Mouse (Mus musculus) liver, postnatal 0 days (tissue): ENCODE data around the gene Abcf2. TPM values are rescaled to one million over a fixed set of nuclear protein-coding genes. Genes with fewer than 3 reads are reported as not detected.

Source experiments
- ATAC-seq: fragments of 200-750 bp; cut with Nextera tagmentation; 2 replicates; pipeline ENCODE4 v1.8.0; 2017; ENCODE audit warnings: mild to moderate bottlenecking, moderate library complexity
- DNase-seq: peaks from one replicate; pipeline ENCODE4 v3.0.0-alpha.2; 2016
- H3K27ac ChIP-seq: fragments of 300-500 bp; sonication (generic); 2 replicates; pipeline ENCODE4 v1.5.1; 2014; ENCODE audit warnings: antibody characterized with exemption, moderate library complexity, mild to moderate bottlenecking, low read depth
- H3K27me3 ChIP-seq: fragments of 300-500 bp; sonication (generic); 2 replicates; pipeline ENCODE4 v1.6.1; 2014; ENCODE audit warnings: low read length, control low read depth, mixed read lengths; ENCODE audit not compliant: insufficient read depth
- H3K36me3 ChIP-seq: fragments of 300-500 bp; sonication (generic); replicated peaks from 2 replicates; pipeline ENCODE4 v1.6.1; 2014; ENCODE audit warnings: mild to moderate bottlenecking, control low read depth, low read length, moderate library complexity, mixed read lengths; ENCODE audit not compliant: insufficient read depth
- H3K4me1 ChIP-seq: fragments of 300-500 bp; sonication (generic); 2 replicates; pipeline ENCODE4 v1.6.1; 2014; ENCODE audit warnings: antibody characterized with exemption, mild to moderate bottlenecking, control low read depth; ENCODE audit not compliant: insufficient read depth
- H3K4me2 ChIP-seq: fragments of 300-500 bp; sonication (generic); 2 replicates; pipeline ENCODE4 v1.6.1; 2014; ENCODE audit warnings: low read depth, mild to moderate bottlenecking, low read length, moderate library complexity, mixed read lengths
- H3K4me3 ChIP-seq: fragments of 300-500 bp; sonication (generic); 2 replicates; pipeline ENCODE4 v1.5.1; 2014; ENCODE audit warnings: low read depth, low read length
- H3K9ac ChIP-seq: fragments of 300-500 bp; sonication (generic); replicated peaks from 2 replicates; pipeline ENCODE4 v1.6.1; 2014; ENCODE audit warnings: mild to moderate bottlenecking, moderate library complexity
- H3K9me3 ChIP-seq: fragments of 300-500 bp; sonication (generic); 2 replicates; pipeline ENCODE4 v1.6.1; 2016; ENCODE audit warnings: mild to moderate bottlenecking, control low read depth, low read length, mixed read lengths
- CTCF ChIP-seq: sonication (generic); IDR thresholded peaks from 2 replicates; pipeline ENCODE4 v1.5.1; 2016; ENCODE audit warnings: antibody characterized with exemption, low read depth
- EP300 ChIP-seq: IDR thresholded peaks from 2 replicates; pipeline ENCODE4 v1.6.1; 2016; ENCODE audit warnings: antibody characterized with exemption, low read depth, mild to moderate bottlenecking
- WGBS: fragments of 180-500 bp; shearing (Covaris S2); extraction: QIAGEN DNeasy Blood & Tissue Kit; methylation state at CpG from one replicate; pipeline ENCODE4 v1.1.7; 2014; ENCODE audit not compliant: insufficient replicate concordance; 5-methylcytosine and 5-hydroxymethylcytosine counted together
- polyA plus RNA-seq: library from polyadenylated mRNA; unstranded; fragments of >200 nt; fragmentation: Nextera tagmentation; extraction: Ambion mirVana; gene quantifications from 2 replicates; pipeline ENCODE4 v1.2.1, GENCODE M21; 2015

Gene Abcf2
- 24.9 and 26.4 TPM in 2 replicates for polyA plus RNA-seq

DNA sequence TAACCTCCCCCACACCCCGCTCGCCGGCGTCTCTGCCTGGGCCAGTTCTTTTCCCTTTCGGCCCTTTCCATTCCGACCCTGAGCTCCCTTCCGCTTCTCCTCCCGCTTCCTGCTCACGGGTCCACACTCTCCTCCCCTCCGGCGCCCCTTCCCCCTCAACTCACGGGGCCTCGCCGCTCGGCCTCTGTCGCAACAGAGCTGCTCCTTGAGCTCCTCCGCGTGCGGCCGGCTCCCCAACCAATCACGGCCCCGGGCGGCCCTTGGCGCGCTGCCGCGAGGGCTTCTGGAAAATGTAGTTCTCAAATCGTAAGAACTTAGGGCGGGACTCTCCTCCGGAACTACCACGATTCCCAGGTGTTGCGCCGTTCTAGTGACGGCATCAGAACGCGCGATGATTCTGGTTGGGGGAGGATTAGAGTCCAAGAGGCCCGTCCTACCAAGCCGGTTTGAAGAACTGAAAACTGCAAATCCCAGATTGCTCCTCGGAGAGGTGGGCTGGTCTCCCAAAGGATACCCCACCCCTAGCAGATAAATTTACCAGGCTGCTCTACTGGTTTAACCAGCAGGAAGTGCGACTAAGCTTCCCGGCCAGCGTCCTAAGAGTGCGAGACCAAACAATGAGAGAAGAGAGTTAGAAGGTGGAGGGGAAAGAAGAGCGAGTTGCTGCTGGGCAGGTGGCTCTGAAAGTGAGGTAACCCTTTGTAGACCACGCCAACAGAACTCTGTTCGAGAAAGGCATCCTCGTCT, at the start of gene Abcf2:
Gene Abcf2 (minus strand): TSS at position 285 of the 747 bp plus-strand sequence.
- WGBS: under 1% methylated on average over 48 of the region's 48 CpGs

DNA sequence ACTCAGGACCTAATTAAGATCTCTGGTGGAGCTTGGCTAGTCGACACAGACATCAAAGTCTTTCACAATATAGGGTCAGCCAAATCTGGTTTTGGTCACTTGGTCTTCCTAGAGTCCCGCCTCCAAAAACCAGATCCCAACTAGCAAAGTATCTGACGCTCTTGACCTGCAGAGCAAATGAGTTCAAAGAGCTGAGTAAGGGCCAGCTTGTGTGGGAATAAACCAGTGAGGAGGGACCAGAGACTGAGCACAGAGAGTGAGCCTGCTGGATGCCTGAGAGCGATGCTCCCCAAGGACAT, 47.5 kb upstream of the Abcf2 start:
- H3K4me3 ChIP-seq: no peak overlapping the region
- 34% methylated on average over 4 of the region's 4 CpGs for WGBS
- no peaks in the 10 kb centered on the region for H3K4me1 ChIP-seq
- H3K9me3 ChIP-seq: no peaks in the 10 kb centered on the region
- H3K27me3 ChIP-seq: peaks cover 15% of the 10 kb centered on the region
- no peak overlapping the region for H3K9ac ChIP-seq
- H3K36me3 ChIP-seq: no peaks in the 10 kb centered on the region
- H3K27ac ChIP-seq: no peak overlapping the region
- TF ChIP-seq CTCF (no peak), EP300 (no peak)
- ATAC-seq (no peak), DNase-seq (no peak)
- peak overlapping the region; percentile 61; the same call in 1 of the 2 replicates for H3K4me2 ChIP-seq

More for the DNA sequence above, at the start of gene Abcf2:
- Histone ChIP-seq H3K27me3 (no peaks in the 10 kb centered on the region), H3K9ac (peak within 1 kb of the TSS; percentile 79), H3K4me1 (peaks cover 19% of the 10 kb centered on the region), H3K36me3 (peaks cover 25% of the 10 kb centered on the region), H3K9me3 (no peaks in the 10 kb centered on the region), H3K27ac (peak within 1 kb of the TSS; percentile 77), H3K4me3 (peak within 1 kb of the TSS; percentile 66), H3K4me2 (peak within 1 kb of the TSS; percentile 93)
- ATAC-seq (peak; percentile 94), DNase-seq (peak; percentile 99)
- TF ChIP-seq EP300: peak; percentile 70; the same call in 1 of the 2 replicates
- TF ChIP-seq CTCF: no peak

DNA sequence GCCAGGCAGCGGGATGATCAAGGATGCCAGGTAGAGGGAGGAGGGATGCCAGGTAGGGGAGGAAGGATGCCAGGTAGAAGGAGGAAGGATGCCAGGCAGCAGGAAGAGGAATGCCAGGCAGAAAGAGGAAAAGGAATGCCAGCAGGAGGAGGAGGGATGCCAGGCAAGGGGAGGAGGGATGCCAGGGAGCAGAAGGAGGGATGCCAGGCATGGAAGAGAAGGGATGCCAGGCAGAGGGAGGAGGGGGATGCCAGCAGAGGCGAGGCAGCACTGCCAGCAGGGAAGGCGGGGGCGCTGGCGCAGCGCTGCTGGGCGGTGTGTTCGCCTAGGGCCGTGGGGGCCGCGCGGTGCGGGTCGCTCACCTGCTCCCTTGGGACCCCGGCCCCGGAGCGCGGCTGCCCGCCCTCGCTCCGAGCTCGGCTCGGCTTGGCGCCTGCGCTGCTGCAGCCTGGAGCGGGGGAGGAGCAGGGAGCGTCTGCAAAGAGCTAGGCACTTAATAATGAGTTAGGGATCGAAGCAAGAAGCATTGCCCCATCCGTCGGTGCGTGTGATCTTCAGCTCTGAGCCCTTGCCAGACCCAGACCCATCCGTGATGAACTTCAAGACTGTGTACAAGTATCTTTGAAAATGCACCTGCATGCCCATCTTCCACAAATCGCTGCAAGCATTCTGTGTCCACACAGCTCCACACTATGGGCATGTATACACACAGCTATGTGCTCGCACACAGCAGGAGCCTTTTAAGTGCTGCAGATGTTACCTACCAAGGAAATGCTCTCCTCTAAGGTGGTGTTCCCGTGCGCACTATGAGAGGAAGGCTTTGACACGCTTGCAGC, 46.9 kb upstream of the Abcf2 start, which contains the start of gene Smarcd3:
Gene Smarcd3 (minus strand): TSS at position 426 of the 836 bp plus-strand sequence.
- Histone ChIP-seq H3K4me3 (0 out of 2 replicates have a peak within 1 kb of the TSS, but pooled peaks have one; percentile 21), H3K27ac (no peak within 1 kb of the TSS), H3K36me3 (no peaks in the 10 kb centered on the region), H3K4me1 (no peaks in the 10 kb centered on the region), H3K9me3 (no peaks in the 10 kb centered on the region), H3K4me2 (peak within 1 kb of the TSS; percentile 61), H3K9ac (0 out of 2 replicates have a peak within 1 kb of the TSS, but pooled peaks have one; percentile 11), H3K27me3 (peaks cover 15% of the 10 kb centered on the region)
- TF ChIP-seq CTCF: no peak
- TF ChIP-seq EP300: no peak
- 7% methylated on average over 34 of the region's 37 CpGs for WGBS
- peak; percentile 28 for DNase-seq
- ATAC-seq: peak; percentile 36; the same call in 1 of the 2 replicates

DNA sequence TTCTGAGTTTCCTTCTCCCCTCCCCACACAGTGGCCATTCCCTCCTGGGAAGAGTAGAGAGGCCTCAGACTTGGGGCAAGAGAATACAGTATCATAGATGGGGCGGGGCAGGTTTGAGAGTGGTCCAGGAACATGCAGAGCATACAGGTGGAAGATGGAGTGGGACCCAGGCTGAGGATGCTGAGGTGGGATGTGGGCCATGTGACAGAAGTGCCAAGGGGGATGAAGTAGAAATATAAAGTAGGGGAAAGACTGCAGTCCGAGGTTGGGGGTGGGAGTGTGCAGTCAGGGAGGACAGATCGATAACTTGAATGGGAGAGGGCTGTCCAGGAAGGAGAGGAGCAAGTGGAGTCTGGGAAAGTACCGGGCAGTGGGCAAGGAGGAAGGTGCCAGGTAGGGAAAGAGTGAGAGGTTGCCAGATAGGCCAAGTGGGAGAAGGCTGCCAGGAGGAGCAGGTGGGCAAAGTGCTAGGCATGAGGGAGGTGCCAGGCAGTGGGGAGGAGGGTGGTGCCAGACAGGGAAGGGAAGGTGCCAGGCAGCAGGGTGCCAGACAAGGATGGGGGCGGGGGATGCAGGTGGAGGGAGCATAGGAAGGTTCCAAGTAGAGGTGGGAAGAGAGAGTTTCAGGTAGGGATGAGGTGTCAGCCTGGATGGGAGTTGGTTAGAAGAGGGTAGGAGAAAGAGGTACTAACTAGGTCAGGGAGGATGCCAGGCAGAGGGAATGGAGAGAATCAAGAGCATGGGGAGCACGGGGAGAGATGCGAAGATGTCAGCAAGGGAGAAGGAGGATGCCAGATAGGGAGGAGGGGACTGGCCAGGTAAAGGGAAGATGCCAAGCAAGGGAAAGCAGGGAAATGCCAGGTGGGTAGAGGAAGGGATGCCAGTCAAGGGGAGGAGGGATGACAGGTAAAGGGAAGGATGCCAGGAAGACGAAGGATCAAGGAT, 46.0 kb upstream of the Abcf2 start:
- Histone ChIP-seq H3K4me2 (no peak overlapping the region), H3K9me3 (no peaks in the 10 kb centered on the region), H3K9ac (no peak overlapping the region), H3K4me3 (no peak overlapping the region), H3K4me1 (no peaks in the 10 kb centered on the region), H3K36me3 (no peaks in the 10 kb centered on the region), H3K27me3 (peaks cover 15% of the 10 kb centered on the region), H3K27ac (no peak overlapping the region)
- DNase-seq (no peak), ATAC-seq (no peak)
- no peak for TF ChIP-seq EP300
- no peak for TF ChIP-seq CTCF
- 40% methylated on average over 8 of the region's 8 CpGs for WGBS

DNA sequence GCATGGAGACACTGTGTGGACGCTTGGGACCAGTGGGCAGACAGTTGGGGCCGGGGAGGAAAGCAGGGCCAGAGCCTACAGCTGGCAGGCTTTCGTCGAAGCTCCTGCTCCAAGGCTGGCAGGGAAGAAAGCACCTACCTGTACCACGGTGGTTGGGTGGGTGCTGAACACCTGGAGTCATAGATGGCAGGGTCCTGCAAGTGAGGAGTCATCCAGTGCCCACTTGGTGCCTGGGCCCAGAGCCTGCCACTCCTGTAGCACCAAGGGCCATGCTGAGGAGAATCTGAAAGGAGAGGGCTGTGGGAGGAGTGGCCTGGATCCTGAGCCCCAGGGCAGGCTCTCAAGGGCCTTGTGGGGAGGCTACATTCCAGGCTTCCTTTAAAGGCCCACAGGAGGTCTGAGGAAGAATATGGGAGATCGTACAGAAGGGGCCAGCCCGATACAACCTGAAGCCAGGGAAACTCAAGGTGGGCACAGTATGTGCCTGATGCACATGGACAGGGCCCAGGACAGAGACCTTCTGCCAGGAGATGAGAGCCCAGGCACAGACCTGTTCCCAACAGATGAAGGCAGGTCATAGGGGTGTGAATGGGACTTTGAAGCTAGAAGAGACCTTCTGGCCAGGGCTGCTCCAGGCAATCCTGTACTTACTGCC, 45.2 kb upstream of the Abcf2 start:
- H3K4me3 ChIP-seq: no peak overlapping the region
- ATAC-seq (no peak), DNase-seq (no peak)
- H3K36me3 ChIP-seq: no peaks in the 10 kb centered on the region
- no peak overlapping the region for H3K27ac ChIP-seq
- no peaks in the 10 kb centered on the region for H3K9me3 ChIP-seq
- H3K27me3 ChIP-seq: peaks cover 15% of the 10 kb centered on the region
- no peaks in the 10 kb centered on the region for H3K4me1 ChIP-seq
- no peak overlapping the region for H3K4me2 ChIP-seq
- TF ChIP-seq CTCF (no peak), EP300 (no peak)
- 62% methylated on average over 7 of the region's 7 CpGs for WGBS
- H3K9ac ChIP-seq: no peak overlapping the region
